ENCODE assay signal across 8 mouse cellular contexts in the genomic region with DNA sequence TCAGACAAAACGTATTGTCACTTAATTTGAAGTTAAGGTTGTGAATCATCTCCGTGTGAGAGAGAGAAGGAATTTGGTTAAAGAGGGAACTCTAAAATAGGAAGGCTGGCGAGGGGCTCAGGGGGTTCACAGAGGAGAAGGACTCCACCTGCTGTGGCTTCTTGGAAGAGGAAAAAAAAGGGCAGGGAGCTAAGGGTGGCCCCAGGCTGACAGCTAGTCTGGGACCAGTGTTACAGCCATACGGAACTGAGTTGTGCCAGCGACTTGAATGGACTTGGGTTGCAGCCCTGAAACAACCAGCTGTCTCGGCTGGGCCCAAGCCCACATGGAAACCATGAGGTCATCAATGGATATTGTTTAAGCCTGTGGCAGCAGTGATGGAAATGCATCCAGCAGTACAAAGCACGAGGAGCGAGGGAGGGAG. TPM values are rescaled to one million over a fixed set of nuclear protein-coding genes. Genes with fewer than 3 reads are reported as not detected.
DNase-seq lines count a peak whose midpoint lies in the region; ATAC-seq lines count a peak whose summit lies in the region.

No protein-coding gene starts in this region.

- peak overlapping the region; percentile 98 for H3K4me3 ChIP-seq in kidney, embryonic 16.5 days (ENCODE audit: low read length)
- peak overlapping the region; percentile 93 for H3K4me3 ChIP-seq in brown adipose tissue, adult 24 weeks (ENCODE audit: insufficient read depth, low read depth, low read length)
- H3K4me3 ChIP-seq in hindbrain, embryonic 14.5 days (replicated peaks; ENCODE audit: low read length): peak overlapping the region; percentile 92
- peak overlapping the region; percentile 85 for H3K4me3 ChIP-seq in liver, embryonic 16.5 days (ENCODE audit: low read depth, low read length)
- peak overlapping the region; percentile 94 for H3K4me3 ChIP-seq in neural tube, embryonic 12.5 days

- DNase-seq in kidney, adult 11 months: no peak
- peak; percentile 83 for DNase-seq in gastrocnemius, adult 18-20 months (ENCODE audit: low spot score)
- DNase-seq in hindbrain, embryonic 14.5 days (ENCODE audit: low spot score): peak; percentile 62
- DNase-seq in yolk sac, embryonic 10.5 days (ENCODE audit: low spot score): no peak

- ATAC-seq in kidney, embryonic 16.5 days (ENCODE audit: low FRiP score, low TSS enrichment): no peak
- ATAC-seq in hindbrain, embryonic 14.5 days (ENCODE audit: low FRiP score): peak; percentile 26; the same call in 1 of the 2 replicates
- ATAC-seq in liver, embryonic 16.5 days (ENCODE audit: low read depth): no peak
- ATAC-seq in neural tube, embryonic 12.5 days (ENCODE audit: low FRiP score, low read depth): peak; percentile 52; the same call in 1 of the 2 replicates

- H3K4me2 ChIP-seq in kidney, embryonic 16.5 days (replicated peaks; ENCODE audit: low read depth, low read length): peak overlapping the region; percentile 83
- H3K4me2 ChIP-seq in hindbrain, embryonic 14.5 days (replicated peaks): peak overlapping the region; percentile 68
- peak overlapping the region; percentile 62 for H3K4me2 ChIP-seq in liver, embryonic 16.5 days (ENCODE audit: low read depth, low read length)
- H3K4me2 ChIP-seq in neural tube, embryonic 12.5 days (replicated peaks): peak overlapping the region; percentile 80

- whole genome bisulfite sequencing in kidney, embryonic 16.5 days: 12% methylated on average over 8 of the region's 8 CpGs
- 5% methylated on average over 8 of the region's 8 CpGs for WGBS in hindbrain, embryonic 14.5 days
- WGBS in liver, embryonic 16.5 days (ENCODE audit: insufficient replicate concordance): 11% methylated on average over 8 of the region's 8 CpGs
- 7% methylated on average over 8 of the region's 8 CpGs for WGBS in neural tube, embryonic 12.5 days

- no peaks in the 10 kb centered on the region for H3K27me3 ChIP-seq in kidney, embryonic 16.5 days (ENCODE audit: insufficient read depth, low read length)
- no peaks in the 10 kb centered on the region for H3K27me3 ChIP-seq in hindbrain, embryonic 14.5 days (ENCODE audit: control insufficient read depth, insufficient read depth, low read length)
- H3K27me3 ChIP-seq in liver, embryonic 16.5 days (ENCODE audit: control insufficient read depth, insufficient read depth, low read depth, low read length): no peaks in the 10 kb centered on the region
- no peaks in the 10 kb centered on the region for H3K27me3 ChIP-seq in neural tube, embryonic 12.5 days (replicated peaks)

- peaks cover 29% of the 10 kb centered on the region for H3K4me1 ChIP-seq in kidney, embryonic 16.5 days (ENCODE audit: insufficient read depth, low read length)
- peaks cover 24% of the 10 kb centered on the region for H3K4me1 ChIP-seq in brown adipose tissue, adult 24 weeks (ENCODE audit: control insufficient read depth, insufficient read depth, insufficient read length, low read length)
- peaks cover 16% of the 10 kb centered on the region for H3K4me1 ChIP-seq in hindbrain, embryonic 14.5 days (replicated peaks; ENCODE audit: control insufficient read depth, insufficient read depth, low read length)
- H3K4me1 ChIP-seq in liver, embryonic 16.5 days (ENCODE audit: control insufficient read depth, low read depth, low read length): peaks cover 34% of the 10 kb centered on the region
- peaks cover 21% of the 10 kb centered on the region for H3K4me1 ChIP-seq in neural tube, embryonic 12.5 days

- H3K27ac ChIP-seq in kidney, embryonic 16.5 days (ENCODE audit: low read length): 0 out of 2 replicates have a peak overlapping the region, but pooled peaks have one; percentile 96
- H3K27ac ChIP-seq in brown adipose tissue, adult 24 weeks (replicated peaks; ENCODE audit: low read depth, low read length): peak overlapping the region; percentile 79
- no peak overlapping the region for H3K27ac ChIP-seq in hindbrain, embryonic 14.5 days
- H3K27ac ChIP-seq in liver, embryonic 16.5 days (ENCODE audit: low read length): peak overlapping the region; percentile 93
- no peak overlapping the region for H3K27ac ChIP-seq in neural tube, embryonic 12.5 days

- peaks cover 5% of the 10 kb centered on the region; the same call in 1 of the 2 replicates for H3K36me3 ChIP-seq in kidney, embryonic 16.5 days (ENCODE audit: insufficient read depth, low read length)
- H3K36me3 ChIP-seq in hindbrain, embryonic 14.5 days (replicated peaks; ENCODE audit: control insufficient read depth, insufficient read depth): peaks cover 19% of the 10 kb centered on the region
- H3K36me3 ChIP-seq in liver, embryonic 16.5 days (ENCODE audit: control insufficient read depth, insufficient read depth): no peaks in the 10 kb centered on the region
- 0 out of 2 replicates have a peak, but pooled peaks cover 3% of the 10 kb centered on the region for H3K36me3 ChIP-seq in neural tube, embryonic 12.5 days

- H3K9me3 ChIP-seq in kidney, embryonic 16.5 days (ENCODE audit: low read length): no peaks in the 10 kb centered on the region
- H3K9me3 ChIP-seq in hindbrain, embryonic 14.5 days (ENCODE audit: control insufficient read depth, low read length): no peaks in the 10 kb centered on the region
- no peaks in the 10 kb centered on the region for H3K9me3 ChIP-seq in liver, embryonic 16.5 days (replicated peaks; ENCODE audit: control insufficient read depth, low read length)
- no peaks in the 10 kb centered on the region for H3K9me3 ChIP-seq in neural tube, embryonic 12.5 days

- H3K9ac ChIP-seq in kidney, embryonic 16.5 days (replicated peaks; ENCODE audit: low read length): peak overlapping the region; percentile 97
- H3K9ac ChIP-seq in hindbrain, embryonic 14.5 days: peak overlapping the region; percentile 92
- H3K9ac ChIP-seq in liver, embryonic 16.5 days (ENCODE audit: low read depth, low read length): peak overlapping the region; percentile 92
- H3K9ac ChIP-seq in neural tube, embryonic 12.5 days: peak overlapping the region; percentile 95

RNA-seq across cellular contexts. Expression of a gene that starts 1.0 kb away (rescaled TPM):
- polyA plus RNA-seq in kidney, embryonic 16.5 days (2015; fragmentation: Nextera tagmentation; extraction: Ambion mirVana): 78.8 and 90.2 TPM in 2 replicates
- polyA plus RNA-seq in brown adipose tissue, adult 24 weeks (2012; ENCODE audit: insufficient read depth, insufficient read length, missing spikeins): 23.3 and 26.1 TPM in 2 replicates
- total RNA-seq in gastrocnemius, adult 18-20 months (2021): 100 to 1,000 TPM in 1 of 2 experiments, 10 to 100 TPM in 1; 96.1 to 101 TPM
- polyA plus RNA-seq in hindbrain, embryonic 14.5 days (2014; fragmentation: Nextera tagmentation; extraction: Ambion mirVana): 54.1 and 54.7 TPM in 2 replicates
- polyA plus RNA-seq in liver, embryonic 16.5 days (2015; fragmentation: Nextera tagmentation; extraction: Ambion mirVana): 43.7 and 46.3 TPM in 2 replicates
- polyA plus RNA-seq in neural tube, embryonic 12.5 days (2016; fragmentation: Nextera tagmentation; extraction: Ambion mirVana): 90.9 and 93.7 TPM in 2 replicates

RNA-seq across cellular contexts. Expression of a gene that starts 17.1 kb away (rescaled TPM):
- polyA plus RNA-seq in kidney, embryonic 16.5 days (2015; fragmentation: Nextera tagmentation; extraction: Ambion mirVana): 2.2 TPM in 1 of 2 replicates, not detected in the other
- polyA plus RNA-seq in brown adipose tissue, adult 24 weeks (2012; ENCODE audit: insufficient read depth, insufficient read length, missing spikeins): 16.0 and 45.5 TPM in 2 replicates
- total RNA-seq in gastrocnemius, adult 18-20 months (2021): 10 to 100 TPM in 1 of 2 experiments, 1 to 10 TPM in 1; 8.6 to 11.4 TPM
- 3.8 and 5.1 TPM in 2 replicates for polyA plus RNA-seq in hindbrain, embryonic 14.5 days (2014; fragmentation: Nextera tagmentation; extraction: Ambion mirVana)
- 0.61 TPM in 1 of 2 replicates, not detected in the other for polyA plus RNA-seq in liver, embryonic 16.5 days (2015; fragmentation: Nextera tagmentation; extraction: Ambion mirVana)
- polyA plus RNA-seq in neural tube, embryonic 12.5 days (2016; fragmentation: Nextera tagmentation; extraction: Ambion mirVana): 7.6 and 11.0 TPM in 2 replicates

RNA-seq across cellular contexts. Expression of a gene that starts 17.2 kb away (rescaled TPM):
- polyA plus RNA-seq in kidney, embryonic 16.5 days (2015; fragmentation: Nextera tagmentation; extraction: Ambion mirVana): 365 and 369 TPM in 2 replicates
- 58.1 and 84.9 TPM in 2 replicates for polyA plus RNA-seq in brown adipose tissue, adult 24 weeks (2012; ENCODE audit: insufficient read depth, insufficient read length, missing spikeins)
- 10 to 100 TPM; 44.5 to 47.4 TPM for total RNA-seq in gastrocnemius, adult 18-20 months (2021)
- polyA plus RNA-seq in hindbrain, embryonic 14.5 days (2014; fragmentation: Nextera tagmentation; extraction: Ambion mirVana): 235 and 260 TPM in 2 replicates
- 82.3 and 92.2 TPM in 2 replicates for polyA plus RNA-seq in liver, embryonic 16.5 days (2015; fragmentation: Nextera tagmentation; extraction: Ambion mirVana)
- 288 and 299 TPM in 2 replicates for polyA plus RNA-seq in neural tube, embryonic 12.5 days (2016; fragmentation: Nextera tagmentation; extraction: Ambion mirVana)

RNA-seq across cellular contexts. Expression of a gene that starts 41.6 kb away (rescaled TPM):
- polyA plus RNA-seq in kidney, embryonic 16.5 days (2015; fragmentation: Nextera tagmentation; extraction: Ambion mirVana): 194 and 206 TPM in 2 replicates
- polyA plus RNA-seq in brown adipose tissue, adult 24 weeks (2012; ENCODE audit: insufficient read depth, insufficient read length, missing spikeins): 88.8 and 92.4 TPM in 2 replicates
- total RNA-seq in gastrocnemius, adult 18-20 months (2021): 10 to 100 TPM; 23.0 to 33.6 TPM
- polyA plus RNA-seq in hindbrain, embryonic 14.5 days (2014; fragmentation: Nextera tagmentation; extraction: Ambion mirVana): 79.9 and 80.2 TPM in 2 replicates
- polyA plus RNA-seq in liver, embryonic 16.5 days (2015; fragmentation: Nextera tagmentation; extraction: Ambion mirVana): 87.3 and 94.5 TPM in 2 replicates
- polyA plus RNA-seq in neural tube, embryonic 12.5 days (2016; fragmentation: Nextera tagmentation; extraction: Ambion mirVana): 67.8 and 71.1 TPM in 2 replicates

Comparison
In these comparisons a context has a peak if more than half of its experiments do, and no peak if none do; other contexts are left out.
1. ATAC-seq: peak in hindbrain, embryonic 14.5 days (single experiment) and neural tube, embryonic 12.5 days (single experiment); none in kidney, embryonic 16.5 days (single experiment) and liver, embryonic 16.5 days (single experiment).
2. H3K27ac ChIP-seq: peak in kidney, embryonic 16.5 days (single experiment), brown adipose tissue, adult 24 weeks (single experiment) and liver, embryonic 16.5 days (single experiment); none in hindbrain, embryonic 14.5 days (single experiment) and neural tube, embryonic 12.5 days (single experiment).
3. DNase-seq: peak in gastrocnemius, adult 18-20 months (single experiment) and hindbrain, embryonic 14.5 days (single experiment); none in kidney, adult 11 months (single experiment) and yolk sac, embryonic 10.5 days (single experiment).
4. Peak in every context shown above with its lines, with median percentiles within 50 percentile points of each other: H3K4me2 ChIP-seq, H3K4me3 ChIP-seq and H3K9ac ChIP-seq.